Mouse (Mus musculus) mesoderm, embryonic 11.5 days (tissue): ENCODE results near the gene Pdzd2.

ENCODE experiments used
- DNase-seq: peaks from one replicate; pipeline ENCODE4 v3.0.0-alpha.2; 2012; ENCODE audit warnings: low read depth, low spot score

Pdzd2 gene

GRCm38 (mm10) chr15:12481261-12481660 lies 258.5 kb downstream of the Pdzd2 start:
- DNase-seq, result no peak

GRCm38 (mm10) chr15:12480369-12480768 lies 259.4 kb downstream of the Pdzd2 start:
- DNase-seq, result peak; percentile 43

GRCm38 (mm10) chr15:12479326-12479725 lies 260.4 kb downstream of the Pdzd2 start:
- DNase-seq, result no peak

GRCm38 (mm10) chr15:12473596-12473995 lies 266.1 kb downstream of the Pdzd2 start:
- DNase-seq, result no peak

- DNase-seq, result no peak
These were observed 267.1 kb downstream of the Pdzd2 start for GRCm38 (mm10) chr15:12472646-12473045.

GRCm38 (mm10) chr15:12470900-12471838 lies 268.6 kb downstream of the Pdzd2 start:
- DNase-seq, result no peak

GRCm38 (mm10) chr15:12468625-12469024 lies 271.1 kb downstream of the Pdzd2 start:
- no peak for DNase-seq

GRCm38 (mm10) chr15:12465748-12466147 lies 274.0 kb downstream of the Pdzd2 start:
- no peak for DNase-seq

- DNase-seq, result peak; percentile 73
These were observed 282.9 kb downstream of the Pdzd2 start for GRCm38 (mm10) chr15:12456808-12457207.

GRCm38 (mm10) chr15:12453343-12453742 lies 286.4 kb downstream of the Pdzd2 start:
- no peak for DNase-seq

- no peak for DNase-seq
These were observed 287.4 kb downstream of the Pdzd2 start for GRCm38 (mm10) chr15:12452141-12452995.

- DNase-seq, result no peak
These were observed 288.3 kb downstream of the Pdzd2 start for GRCm38 (mm10) chr15:12451448-12451847.

- no peak for DNase-seq
These were observed 288.9 kb downstream of the Pdzd2 start for GRCm38 (mm10) chr15:12450790-12451189.

- no peak for DNase-seq
These were observed 290.4 kb downstream of the Pdzd2 start for GRCm38 (mm10) chr15:12449321-12449720.

GRCm38 (mm10) chr15:12447021-12447434 lies 292.7 kb downstream of the Pdzd2 start:
- no peak for DNase-seq

- DNase-seq, result no peak
These were observed 295.2 kb downstream of the Pdzd2 start for GRCm38 (mm10) chr15:12444551-12444950.

- DNase-seq, result no peak
These were observed 300.4 kb downstream of the Pdzd2 start for GRCm38 (mm10) chr15:12439351-12439751.

GRCm38 (mm10) chr15:12438691-12439090 lies 301.0 kb downstream of the Pdzd2 start:
- DNase-seq, result no peak

GRCm38 (mm10) chr15:12438081-12438480 lies 301.6 kb downstream of the Pdzd2 start:
- DNase-seq, result no peak

- no peak for DNase-seq
These were observed 303.8 kb downstream of the Pdzd2 start for GRCm38 (mm10) chr15:12435910-12436309.

- DNase-seq, result no peak
These were observed 305.7 kb downstream of the Pdzd2 start for GRCm38 (mm10) chr15:12433893-12434599.

GRCm38 (mm10) chr15:12432879-12433278 lies 306.8 kb downstream of the Pdzd2 start:
- DNase-seq, result no peak
